Mouse (Mus musculus): ENCODE data around the gene Kif1bp.
A peak's percentile ranks its signal among the peaks of the same experiment; 100 is the strongest.
"Not testable (repeated sequence)": the region's sequence is repeated elsewhere in the genome, so short reads cannot be mapped to it uniquely, and the experiment has no call there.

Gene Kif1bp

DNA sequence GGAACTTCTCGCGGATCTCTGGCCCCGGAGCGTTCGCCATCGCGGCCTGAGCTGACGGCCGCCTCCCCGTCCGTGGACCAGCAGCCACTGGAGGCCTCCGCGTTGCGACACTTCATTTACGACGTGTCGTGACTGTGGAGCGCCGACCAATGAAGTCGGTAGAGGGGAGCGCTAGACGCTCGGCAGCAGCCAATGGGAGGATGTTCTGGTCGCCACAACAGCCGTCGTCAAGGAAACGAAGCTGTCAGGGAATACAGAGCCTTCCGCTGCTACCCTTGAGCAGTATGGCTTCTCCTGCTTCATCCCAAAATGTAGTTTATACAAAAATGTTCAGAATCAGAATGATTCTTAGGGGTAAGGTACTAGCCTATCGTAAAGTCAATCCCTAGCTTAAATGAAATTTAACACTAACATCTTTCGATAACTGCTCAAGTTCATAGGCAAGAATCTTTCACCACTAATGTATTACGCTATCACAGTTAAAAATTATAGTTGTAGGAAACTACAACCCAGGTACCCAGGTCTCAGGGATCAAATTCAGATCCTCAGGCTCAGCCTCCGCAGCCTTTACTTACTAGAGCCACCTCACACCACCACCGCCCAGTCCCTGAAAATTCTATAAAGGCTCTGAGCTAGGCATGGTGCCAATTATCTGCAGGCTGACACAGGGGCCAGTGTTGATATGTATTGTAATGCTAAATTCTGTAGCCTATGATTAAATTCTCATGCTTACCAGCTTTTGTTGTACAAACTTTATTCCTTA lies at the start of gene Kif1bp:
Gene Kif1bp (minus strand): TSS at position 120 of the 763 bp plus-strand sequence.
- peak; percentile 95 to 97 for DNase-seq

DNA sequence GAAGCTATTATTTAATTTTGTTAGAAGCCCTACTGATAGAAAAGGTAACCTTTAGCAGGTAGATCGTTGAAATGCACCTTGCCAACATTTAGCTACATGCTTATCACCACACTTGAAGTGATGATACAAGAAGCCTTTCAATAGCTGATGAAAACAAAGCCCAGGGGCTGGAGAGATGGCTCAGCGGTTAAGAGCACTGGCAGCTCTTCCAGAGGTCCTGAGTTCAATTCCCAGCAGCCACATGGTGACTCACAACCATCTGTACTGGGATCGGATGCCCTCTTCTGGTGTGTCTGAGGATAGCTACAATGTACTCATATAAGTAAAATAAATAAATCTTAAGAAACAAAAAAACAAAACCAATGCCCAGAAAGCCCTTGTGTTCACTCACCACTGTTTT lies 25.9 kb upstream of the Kif1bp start:
- no peak for DNase-seq

DNA sequence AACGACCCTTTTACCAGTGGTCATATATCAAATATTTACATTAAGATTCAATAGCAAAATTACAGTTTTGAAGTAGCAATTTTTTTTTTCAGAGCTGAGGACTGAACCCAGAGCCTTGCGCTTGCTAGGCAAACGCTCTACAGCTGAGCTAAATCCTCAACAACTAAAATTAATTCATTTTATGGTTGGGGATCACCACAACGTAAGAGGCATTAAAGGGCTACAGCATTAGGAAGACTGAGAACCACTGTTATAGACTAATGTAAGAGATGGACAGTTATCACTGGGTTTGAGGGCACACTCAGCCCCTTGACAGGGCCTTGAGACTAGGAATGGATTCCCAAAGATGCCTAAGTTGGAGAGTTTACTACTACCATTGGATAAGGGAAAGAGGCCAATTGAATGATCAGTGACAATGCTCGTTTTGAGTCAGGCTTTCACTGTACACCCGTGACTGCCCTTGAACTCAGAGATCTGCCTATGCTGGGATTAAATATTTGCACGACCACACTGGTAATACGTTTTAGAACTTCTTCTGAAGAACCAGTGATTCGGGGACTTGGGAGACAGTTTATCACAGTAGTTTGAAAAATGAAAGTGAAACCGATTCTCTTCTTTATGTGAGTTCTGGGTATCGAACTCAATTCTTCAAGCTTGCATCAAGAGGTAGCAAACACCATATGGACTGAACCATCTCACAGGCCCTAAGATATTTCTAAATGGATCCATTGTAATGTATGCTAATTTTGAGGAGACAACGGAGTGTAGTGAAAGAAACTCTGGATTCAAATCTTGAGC lies 25.2 kb upstream of the Kif1bp start:
- DNase-seq: no peak

DNA sequence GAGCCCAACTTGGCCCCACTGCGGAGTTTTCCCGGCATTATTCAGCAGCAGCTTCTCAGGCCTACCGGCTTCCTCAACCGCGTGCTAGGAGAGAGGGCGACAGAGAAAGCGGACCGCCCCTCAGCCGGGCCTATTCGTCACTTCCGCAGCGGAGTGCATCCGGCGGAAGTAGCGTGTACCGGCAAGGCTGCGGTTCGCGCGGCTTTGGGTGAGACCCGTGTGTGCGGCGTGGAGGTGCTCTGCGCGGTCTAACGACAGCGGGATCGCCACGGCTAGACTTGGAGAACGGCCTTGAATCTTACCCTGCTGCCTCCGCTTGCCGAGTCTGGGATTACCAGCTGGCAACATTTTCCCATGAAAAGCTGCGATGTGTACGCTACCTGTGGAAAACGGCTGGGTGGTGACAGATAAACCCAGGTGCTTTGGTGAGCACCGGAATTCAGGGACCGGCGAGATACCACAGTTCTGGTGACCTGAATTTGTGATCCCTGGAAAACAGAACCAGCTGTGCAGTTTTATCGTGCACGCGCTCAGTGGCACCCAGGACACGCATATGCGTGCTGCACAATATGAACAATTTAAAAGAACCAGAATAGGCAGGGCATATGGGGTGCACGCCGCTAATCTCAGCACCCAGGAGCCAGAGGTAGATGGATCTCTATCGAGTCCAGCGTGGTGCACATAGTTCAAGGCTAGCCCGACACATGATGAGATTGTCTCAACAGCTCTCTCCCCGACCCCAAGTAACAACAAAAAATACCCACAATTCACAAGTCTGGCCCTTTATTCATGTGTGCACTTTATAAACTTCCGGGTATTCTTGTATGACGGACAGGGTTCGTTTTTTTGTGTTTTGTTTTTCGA lies 24.2 kb upstream of the Kif1bp start, which contains the start of gene Ddx21:
Gene Ddx21 (minus strand): TSS at position 105 of the 864 bp plus-strand sequence.
- peak; percentile 85 to 88 for DNase-seq

- no peak for DNase-seq
These were observed 23.5 kb upstream of the Kif1bp start for GRCm38 (mm10) chr10:62601833-62602176.

DNA sequence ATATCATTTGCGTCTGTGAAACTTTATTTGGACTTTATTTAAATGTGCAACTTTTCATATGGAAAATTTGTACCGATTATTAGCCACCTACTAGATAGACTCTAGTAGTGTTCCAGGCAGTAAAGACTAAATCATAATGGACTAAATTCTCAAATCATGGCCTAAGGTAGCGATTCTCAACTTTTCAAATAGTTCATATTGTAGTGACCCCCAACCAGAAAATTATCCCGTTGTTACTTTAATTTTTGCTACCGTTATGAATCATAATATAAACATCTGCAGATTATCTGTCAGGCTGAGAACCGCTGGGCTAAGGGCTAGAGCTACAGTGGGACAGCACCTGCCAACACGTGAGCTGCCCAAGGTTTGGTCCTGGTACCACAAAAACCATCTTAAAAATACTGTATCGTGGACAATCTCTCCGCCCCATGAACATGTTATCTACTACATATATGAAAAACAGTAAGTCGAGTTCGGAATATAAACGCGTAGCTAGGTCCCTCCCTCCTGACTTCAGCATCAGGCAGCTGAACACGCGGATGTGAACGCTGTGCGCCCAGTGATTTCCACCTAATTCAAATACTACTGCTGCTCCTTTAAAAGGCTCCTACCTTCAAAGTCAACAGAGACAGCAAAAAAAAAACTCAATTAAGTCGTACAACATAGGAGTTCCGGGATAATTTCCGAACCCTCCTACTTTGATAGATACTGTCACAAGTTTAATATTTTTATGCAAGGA lies 23.0 kb upstream of the Kif1bp start:
- DNase-seq: no peak

DNA sequence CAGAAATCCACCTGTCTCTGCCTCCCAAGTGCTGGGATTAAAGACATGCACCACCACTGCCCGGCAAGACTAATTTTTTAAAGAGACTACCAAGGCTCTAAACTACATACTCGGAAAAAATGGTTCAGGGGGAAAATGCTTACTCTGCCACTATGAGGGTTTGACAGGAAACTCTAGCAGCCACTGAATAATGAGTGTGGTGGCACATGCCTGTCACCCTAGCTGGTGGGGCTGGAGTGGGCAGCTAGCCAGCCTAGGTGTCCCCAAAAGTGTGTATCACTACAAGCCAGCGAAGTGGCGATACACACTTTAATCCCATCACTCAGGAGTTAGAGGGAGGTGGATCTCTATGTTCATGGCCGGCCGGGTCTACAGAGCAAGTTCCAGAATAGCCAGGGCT lies 21.8 kb upstream of the Kif1bp start:
- no peak for DNase-seq

DNA sequence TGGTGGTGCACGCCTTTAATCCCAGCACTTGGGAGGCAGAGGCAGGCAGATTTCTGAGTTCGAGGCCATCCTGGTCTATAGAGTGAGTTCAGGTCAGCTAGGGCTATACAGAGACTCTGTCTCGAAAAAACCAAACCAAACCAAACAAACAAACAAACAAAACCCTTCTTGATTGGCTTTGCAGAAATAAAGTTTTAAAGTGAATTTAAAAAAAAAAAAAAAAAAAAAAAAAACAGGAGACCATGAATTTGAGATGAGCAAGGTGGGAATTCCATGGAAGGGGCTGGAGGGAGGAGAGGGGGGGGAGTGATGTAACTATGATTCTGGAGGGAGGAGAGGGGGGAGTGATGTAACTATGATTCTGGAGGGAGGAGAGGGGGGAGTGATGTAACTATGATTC lies 21.1 kb upstream of the Kif1bp start:
- DNase-seq: not testable (repeated sequence)

- DNase-seq: no peak
These were observed 14.2 kb upstream of the Kif1bp start for GRCm38 (mm10) chr10:62592496-62592895.

DNA sequence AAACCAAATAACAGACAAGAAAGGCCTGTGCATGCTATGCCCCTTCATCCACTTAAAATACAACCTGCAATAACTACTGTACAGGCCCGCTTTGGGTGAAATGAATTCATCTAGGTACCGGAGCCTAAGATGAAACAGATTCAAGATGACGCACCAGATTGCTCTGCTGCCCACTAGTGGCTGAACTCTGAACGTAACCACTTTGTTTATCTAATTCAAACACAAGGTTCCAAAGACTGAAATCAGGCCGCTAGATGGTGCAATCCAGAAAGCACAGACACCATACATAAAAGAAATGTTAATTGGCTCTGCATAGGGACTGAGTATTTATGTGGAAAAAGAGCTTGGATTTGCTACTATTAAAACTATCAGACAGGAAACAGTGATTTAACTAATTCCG lies 11.9 kb upstream of the Kif1bp start:
- peak; percentile 85 to 93 for DNase-seq

DNA sequence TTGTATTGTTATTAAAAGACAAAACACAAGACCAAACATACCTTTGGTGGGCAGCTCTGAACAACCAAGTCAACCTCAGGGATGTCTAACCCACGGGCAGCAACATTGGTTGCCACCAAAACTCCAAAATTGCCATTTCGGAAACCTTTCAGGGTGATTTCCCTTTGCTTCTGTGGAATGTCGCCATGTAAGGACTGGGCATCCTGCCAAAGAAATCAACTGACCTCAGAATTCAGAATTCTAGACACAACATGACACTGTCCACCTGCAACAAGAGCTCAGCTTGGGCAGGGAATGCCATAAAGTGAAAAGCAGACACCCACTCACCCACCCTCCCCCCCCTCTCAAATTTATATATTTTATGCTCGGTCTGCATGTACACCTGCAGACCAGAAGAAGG lies 10.4 kb upstream of the Kif1bp start:
- DNase-seq: peak in 1 of 2 experiments; percentile 16

GRCm38 (mm10) chr10:62583245-62583644 lies 5.0 kb upstream of the Kif1bp start:
- DNase-seq: no peak

GRCm38 (mm10) chr10:62582701-62583100 lies 4.4 kb upstream of the Kif1bp start:
- no peak for DNase-seq

GRCm38 (mm10) chr10:62582263-62582662 lies 4.0 kb upstream of the Kif1bp start:
- no peak for DNase-seq

DNA sequence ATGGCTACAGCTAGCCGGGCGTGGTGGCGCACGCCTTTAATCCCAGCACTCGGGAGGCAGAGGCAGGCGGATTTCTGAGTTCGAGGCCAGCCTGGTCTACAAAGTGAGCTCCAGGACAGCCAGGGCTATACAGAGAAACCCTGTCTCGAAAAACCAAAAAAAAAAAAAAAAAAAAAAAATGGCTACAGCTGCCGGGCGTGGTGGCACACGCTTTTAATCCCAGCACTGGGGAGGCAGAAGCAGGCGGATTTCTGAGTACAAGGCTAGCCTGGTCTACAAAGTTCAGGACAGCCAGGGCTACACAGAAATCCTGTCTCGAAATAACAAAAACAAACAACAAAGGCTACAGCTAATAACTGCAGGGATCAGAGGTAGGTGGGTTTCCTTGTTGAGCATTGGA lies 872 bp upstream of the Kif1bp start:
- DNase-seq: not testable (repeated sequence)

- DNase-seq: no peak
These were observed 452 bp downstream of the Kif1bp start for GRCm38 (mm10) chr10:62577673-62578337.

DNA sequence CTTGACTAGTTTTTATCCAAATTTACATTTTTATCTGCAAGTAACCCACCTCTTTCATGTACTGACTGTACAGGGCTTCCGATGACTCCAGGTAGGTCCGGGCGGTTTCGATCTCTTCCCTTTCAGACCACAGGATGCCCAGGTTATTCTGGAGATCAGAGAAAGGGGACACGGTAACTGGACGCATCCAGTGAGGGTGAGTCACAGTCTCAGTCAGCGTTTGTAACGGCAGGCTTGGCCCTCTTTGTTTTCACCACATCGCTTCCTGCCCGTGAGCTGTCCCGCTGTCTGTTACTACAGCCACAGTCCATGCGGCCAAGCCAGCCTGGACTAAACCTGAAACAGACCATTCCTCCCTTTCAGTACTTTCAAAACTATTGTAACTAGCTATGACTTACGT lies 3.3 kb downstream of the Kif1bp start:
- DNase-seq: no peak

- no peak for DNase-seq
These were observed 8.0 kb downstream of the Kif1bp start for GRCm38 (mm10) chr10:62570126-62570871.

DNA sequence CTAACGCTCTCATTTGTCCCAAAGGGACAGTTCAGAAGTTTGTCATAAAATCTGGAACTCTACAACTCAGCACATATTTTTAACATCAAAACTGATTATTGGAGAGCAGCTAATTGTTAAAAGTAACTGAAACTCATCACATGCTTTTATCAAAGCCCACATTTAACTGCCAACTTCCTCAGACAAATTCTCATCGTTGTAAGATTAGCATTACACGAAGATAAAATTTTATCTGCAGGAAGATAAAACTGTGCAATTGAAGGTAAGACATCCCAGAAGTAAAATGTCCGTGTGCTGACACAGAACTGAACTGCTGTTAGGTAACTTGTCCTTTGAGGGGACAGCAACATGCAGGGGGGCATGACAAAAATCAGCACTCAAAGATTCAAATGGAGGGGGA lies 9.4 kb downstream of the Kif1bp start:
- no peak for DNase-seq

- no peak for DNase-seq
These were observed 20.5 kb downstream of the Kif1bp start for GRCm38 (mm10) chr10:62557736-62558135.

- no peak for DNase-seq
These were observed 21.7 kb downstream of the Kif1bp start for GRCm38 (mm10) chr10:62556558-62556901.
